Comparison of ENCODE assay signal across 9 mouse cellular contexts in the genomic region with DNA sequence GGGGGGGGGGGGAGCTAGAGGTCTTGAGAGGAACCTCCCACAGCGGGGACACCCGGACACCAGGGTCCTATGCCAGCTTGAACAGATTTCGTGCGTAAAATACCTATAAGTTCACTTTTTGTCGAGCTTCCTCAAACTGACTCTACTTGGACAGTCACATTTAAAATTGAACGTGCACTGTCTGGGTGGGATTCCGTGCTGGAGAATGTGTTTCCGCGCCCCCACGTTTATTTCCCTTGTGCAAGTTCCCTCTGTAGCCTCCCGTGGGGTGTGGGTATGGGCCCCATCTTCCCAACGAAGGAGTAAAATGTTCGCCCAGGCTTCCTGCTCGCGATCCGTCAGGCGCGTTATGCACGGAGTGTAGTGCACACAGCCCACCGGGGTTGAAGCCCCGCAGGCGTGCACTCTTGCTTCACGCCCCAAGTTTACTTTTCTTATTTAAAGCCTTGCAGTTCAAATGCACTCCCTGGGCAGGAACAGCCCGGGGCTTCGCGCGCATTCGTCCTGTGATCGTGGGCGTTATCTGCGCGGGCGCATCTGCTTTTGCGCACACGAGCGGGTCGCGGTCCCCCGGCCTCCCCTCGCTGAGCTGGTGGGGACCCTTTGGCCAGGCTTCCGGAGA.
DNase-seq lines count a peak whose midpoint lies in the region; ATAC-seq and TF ChIP-seq lines count a peak whose summit lies in the region.
"Had no signal": no experiment of that assay in that cellular context is flagged by ENCODE, and none has a peak within 500 bp of the region (broad histone marks: within the 10 kb centered on the region; RNA-seq: fewer than 3 reads in every experiment).

No protein-coding gene starts in this region.

- H3K27ac ChIP-seq in spleen, adult 2 months (ENCODE audit: insufficient read depth, low read length), result no peak overlapping the region
- H3K27ac ChIP-seq in forebrain, embryonic 15.5 days (replicated peaks), result no peak overlapping the region
- H3K27ac ChIP-seq in liver, embryonic 16.5 days (ENCODE audit: low read length), result no peak overlapping the region

- H3K36me3 ChIP-seq in spleen, adult 2 months (ENCODE audit: control insufficient read depth, insufficient read depth, low read length), result peaks cover 1% of the 10 kb centered on the region; the same call in 1 of the 2 replicates
- H3K36me3 ChIP-seq in forebrain, embryonic 15.5 days, result no peaks in the 10 kb centered on the region
- no peaks in the 10 kb centered on the region for H3K36me3 ChIP-seq in liver, embryonic 16.5 days (ENCODE audit: control insufficient read depth, insufficient read depth)

- 3% methylated on average over 41 of the region's 41 CpGs for WGBS in spleen, adult 2 months
- under 1% methylated on average over 41 of the region's 41 CpGs for WGBS in forebrain, embryonic 15.5 days
- WGBS in liver, embryonic 16.5 days (ENCODE audit: insufficient replicate concordance), result under 1% methylated on average over 39 of the region's 41 CpGs

- peak overlapping the region; percentile 16; the same call in 1 of the 2 replicates for H3K4me3 ChIP-seq in spleen, adult 2 months (ENCODE audit: extremely low read depth, insufficient read depth, insufficient read length)
- peak overlapping the region; percentile 44 for H3K4me3 ChIP-seq in forebrain, embryonic 15.5 days
- H3K4me3 ChIP-seq in liver, embryonic 16.5 days (ENCODE audit: low read depth, low read length), result peak overlapping the region; percentile 40

- H3K4me1 ChIP-seq in spleen, adult 2 months (ENCODE audit: control insufficient read depth, insufficient read depth, insufficient read length), result peaks cover 12% of the 10 kb centered on the region
- peaks cover 15% of the 10 kb centered on the region for H3K4me1 ChIP-seq in forebrain, embryonic 15.5 days
- H3K4me1 ChIP-seq in liver, embryonic 16.5 days (ENCODE audit: control insufficient read depth, low read depth, low read length), result no peaks in the 10 kb centered on the region

- TF ChIP-seq CTCF in spleen, adult 2 months (IDR thresholded peaks at IDR 0.05; ENCODE audit: extremely low read depth, insufficient read depth, insufficient read length, insufficient replicate concordance), result no peak

- peak; percentile 26; the same call in 1 of the 2 replicates for ATAC-seq in forebrain, embryonic 15.5 days (replicated peaks)
- no peak for ATAC-seq in liver, embryonic 16.5 days (ENCODE audit: low read depth)

- TF ChIP-seq POLR2A in spleen, adult 2 months (IDR thresholded peaks at IDR 0.05; ENCODE audit: low read depth, low read length), result no peak

- no peaks in the 10 kb centered on the region for H3K9me3 ChIP-seq in forebrain, embryonic 15.5 days
- H3K9me3 ChIP-seq in liver, embryonic 16.5 days (replicated peaks; ENCODE audit: control insufficient read depth, low read length), result no peaks in the 10 kb centered on the region

- no peak for DNase-seq in spleen, adult 2 months (ENCODE audit: low read depth in 1 of 2, low spot score in 2 of 2)
- DNase-seq in spleen, adult 12 weeks (ENCODE audit: low spot score), result no peak
- no peak for DNase-seq in urinary bladder, postnatal 4 days (ENCODE audit: low spot score in 2 of 2)
- no peak for DNase-seq in layer of hippocampus, adult 11-12 months (ENCODE audit: low spot score)
- DNase-seq in natural killer cell, adult 2 months (ENCODE audit: low spot score in 2 of 2), result no peak
- DNase-seq in gastrocnemius, postnatal 25 days, result no peak
- DNase-seq: cerebellum, adult 2 months had no signal

- 0 out of 2 replicates have a peak overlapping the region, but pooled peaks have one; percentile 13 for H3K9ac ChIP-seq in forebrain, embryonic 15.5 days (replicated peaks)
- H3K9ac ChIP-seq in liver, embryonic 16.5 days (ENCODE audit: low read depth, low read length), result no peak overlapping the region

- peak overlapping the region; percentile 88 for H3K4me2 ChIP-seq in forebrain, embryonic 15.5 days (replicated peaks)
- H3K4me2 ChIP-seq in liver, embryonic 16.5 days (ENCODE audit: low read depth, low read length), result peak overlapping the region; percentile 51

- H3K27me3 ChIP-seq in spleen, adult 2 months (ENCODE audit: control insufficient read depth, insufficient read depth, low read length), result no peaks in the 10 kb centered on the region
- H3K27me3 ChIP-seq in forebrain, embryonic 15.5 days, result peaks cover 7% of the 10 kb centered on the region; the same call in 1 of the 2 replicates
- peaks cover 7% of the 10 kb centered on the region for H3K27me3 ChIP-seq in liver, embryonic 16.5 days (ENCODE audit: control insufficient read depth, insufficient read depth, low read depth, low read length)
